7 mouse cellular contexts compared by ENCODE assay signal in genomic region chr2:110179669-110180315, GRCm38 (mm10).
A peak's percentile ranks its signal among the peaks of the same experiment; 100 is the strongest.
DNase-seq lines count a peak whose midpoint lies in the region; ATAC-seq and TF ChIP-seq lines count a peak whose summit lies in the region.

No protein-coding gene starts in this region.

- peak; percentile 48 for DNase-seq in adrenal gland, postnatal 14 days
- peak; percentile 82 to 83 for DNase-seq in cerebellum, postnatal 14 days
- peak; percentile 56 to 66 for DNase-seq in heart, adult 9 months (ENCODE audit: low spot score in 2 of 2)
- DNase-seq in kidney, adult 2 months: peak; percentile 76
- peak; percentile 27 for DNase-seq in lung, postnatal 25 days (ENCODE audit: low spot score)
- peak; percentile 63 for DNase-seq in testis, postnatal 14 days (ENCODE audit: low spot score)

- WGBS in kidney, adult 2 months: 26% methylated on average over 10 of the region's 10 CpGs

- no peak overlapping the region for H3K4me3 ChIP-seq in kidney, adult 2 months (ENCODE audit: insufficient read depth, low read depth, low read length)

- peak overlapping the region; percentile 24 for H3K27ac ChIP-seq in kidney, adult 2 months (ENCODE audit: insufficient read depth, low read depth, low read length)

- no peak for TF ChIP-seq CTCF in kidney, adult 2 months (conservative IDR thresholded peaks at IDR 0.05; ENCODE audit: insufficient read depth, insufficient read length, low read depth, low read length)

- no peaks in the 10 kb centered on the region for H3K36me3 ChIP-seq in kidney, adult 2 months (ENCODE audit: control insufficient read depth, insufficient read depth, low read length)

- H3K27me3 ChIP-seq in kidney, adult 2 months (replicated peaks; ENCODE audit: control insufficient read depth, insufficient read depth, low read length): no peaks in the 10 kb centered on the region

- ATAC-seq in monocyte, adult 5-6 weeks (replicated peaks; ENCODE audit: insufficient number of reproducible peaks, low FRiP score, low TSS enrichment, poor library complexity, severe bottlenecking): no peak

- peaks cover 52% of the 10 kb centered on the region for H3K4me1 ChIP-seq in kidney, adult 2 months (ENCODE audit: control insufficient read depth, insufficient read depth, low read length)

- TF ChIP-seq POLR2A in kidney, adult 2 months (IDR thresholded peaks at IDR 0.05; ENCODE audit: low read depth, low read length): no peak

Comparison
In these comparisons a context has a peak if more than half of its experiments do, and no peak if none do; other contexts are left out.
1. DNase-seq: peak in every context shown above with its lines; median percentile 82 in cerebellum, postnatal 14 days; 76 in kidney, adult 2 months; 63 in testis, postnatal 14 days; 61 in heart, adult 9 months; 48 in adrenal gland, postnatal 14 days; 27 in lung, postnatal 25 days.